Mouse (Mus musculus) T-cell, adult 2 months (primary cell): ENCODE data around the gene Tprkb.
"Not testable (repeated sequence)": the region's sequence is repeated elsewhere in the genome, so short reads cannot be mapped to it uniquely, and the experiment has no call there.

Experiments used
- DNase-seq: peaks from one replicate; pipeline ENCODE4 v3.0.0; 2022; ENCODE audit warnings: low spot score

The Tprkb gene

DNA sequence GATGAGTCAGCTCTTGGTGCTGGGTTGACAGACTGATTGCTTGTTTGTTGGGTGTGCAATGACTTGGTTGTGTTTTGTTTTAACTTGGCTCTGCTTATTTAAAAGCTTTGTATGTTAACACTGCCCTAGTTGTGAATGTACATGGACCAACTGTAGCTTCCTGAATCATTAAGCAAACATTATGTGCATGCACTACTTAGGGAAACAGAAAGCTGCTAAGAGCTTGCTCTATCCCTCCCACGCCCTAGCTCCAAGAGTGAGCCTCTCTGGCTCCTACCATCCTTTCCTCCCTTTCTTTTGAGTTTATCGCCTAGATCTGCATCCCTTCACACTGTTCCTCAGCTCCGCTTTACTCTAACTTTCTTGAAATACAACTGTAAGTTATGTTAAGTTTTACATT is 61.7 kb downstream of the Tprkb start:
- no peak for DNase-seq

DNA sequence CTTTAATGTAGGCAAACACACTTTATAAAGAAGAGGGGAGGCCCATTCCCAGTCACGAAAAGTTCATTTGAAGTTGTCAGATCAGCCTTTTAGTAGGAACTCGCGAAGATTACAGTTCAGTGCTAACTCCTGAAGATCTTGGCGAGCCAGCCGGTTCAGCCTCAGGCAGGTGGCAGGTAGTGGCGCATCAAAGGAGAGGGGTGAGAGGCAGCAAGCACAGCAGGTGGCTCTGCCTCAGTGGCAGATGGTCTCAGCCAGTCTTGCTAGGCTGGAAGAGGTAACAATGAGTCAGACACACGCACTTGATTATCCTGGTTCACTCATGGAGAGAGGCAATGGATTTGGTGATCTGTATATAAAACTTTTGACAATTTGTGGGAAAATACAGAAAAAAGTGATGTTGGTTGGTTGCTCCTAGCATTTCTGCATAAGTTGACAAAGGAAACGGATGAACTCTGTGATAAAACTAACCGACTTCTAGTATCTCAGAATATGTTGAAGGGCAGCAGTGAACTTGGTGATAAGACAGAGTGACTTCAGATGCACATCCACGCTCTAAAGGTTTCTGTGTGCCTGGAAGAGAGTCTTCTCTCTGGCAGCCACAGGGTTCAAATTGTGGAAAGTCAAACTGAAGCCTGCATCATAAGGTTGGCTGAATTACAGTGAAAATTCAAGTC is 63.4 kb downstream of the Tprkb start:
- DNase-seq: no peak

DNA sequence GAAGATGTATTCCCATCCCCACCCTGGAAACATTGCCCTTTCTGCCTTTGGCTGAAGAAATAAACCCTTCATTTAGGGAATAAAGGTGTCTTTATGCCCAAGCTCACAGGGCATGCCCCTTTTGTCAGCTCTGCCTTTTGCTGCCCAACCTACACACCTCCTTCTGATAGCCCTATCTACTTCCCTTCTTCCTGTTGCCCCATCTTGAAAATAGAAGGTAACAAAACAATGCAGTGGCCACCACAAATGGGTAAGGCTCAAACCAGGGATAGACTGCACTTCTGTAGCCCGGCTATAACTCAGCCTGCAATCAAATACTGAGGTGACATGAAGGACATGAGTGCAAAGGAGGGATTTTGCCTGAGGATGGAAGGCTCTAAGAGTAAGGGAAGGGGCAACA is 64.1 kb downstream of the Tprkb start:
- DNase-seq: no peak

DNA sequence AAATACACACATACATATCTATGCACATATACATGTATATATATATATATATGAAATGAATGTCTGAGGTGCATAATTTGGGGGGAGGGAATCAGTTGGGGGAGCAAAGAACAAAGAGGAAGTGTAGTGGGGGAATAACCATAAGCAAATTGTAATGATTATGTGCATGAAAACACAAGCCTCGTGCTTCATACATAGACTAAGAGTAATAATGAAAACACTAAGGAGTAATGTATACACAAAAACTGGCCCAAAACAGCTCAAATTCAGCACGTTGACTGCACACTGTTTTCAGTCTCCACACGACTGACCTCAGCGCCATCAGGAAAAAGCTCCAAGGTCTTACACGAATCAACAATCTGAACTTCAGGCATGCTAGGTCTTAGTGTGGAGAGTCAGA is 64.6 kb downstream of the Tprkb start:
- no peak for DNase-seq

DNA sequence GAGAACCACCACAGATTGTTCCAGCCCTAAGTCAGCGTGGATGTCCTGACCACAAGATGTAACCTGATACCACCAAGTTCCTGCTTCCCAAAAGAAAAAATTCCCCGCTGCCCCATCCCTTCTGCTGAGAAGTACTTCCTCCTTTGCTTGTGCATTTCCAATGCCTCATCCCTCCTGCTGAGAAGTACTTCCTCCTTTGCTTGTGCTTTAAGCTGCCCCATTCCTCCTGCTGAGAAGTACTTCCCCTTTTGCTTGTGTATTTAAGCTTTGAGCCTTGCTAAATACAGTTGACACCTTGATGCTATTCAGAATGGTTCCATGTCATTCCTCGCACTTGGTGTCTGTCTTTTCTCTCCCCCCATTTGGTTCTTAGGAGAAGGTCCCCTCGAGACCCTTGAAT is 67.1 kb downstream of the Tprkb start:
- not testable (repeated sequence) for DNase-seq
